Mouse (Mus musculus) CD4-positive helper T cell, adult 2 months (primary cell): Measurements from ENCODE around the gene Igfbp2.

Experiments used
- DNase-seq: peaks from one replicate; pipeline ENCODE4 v3.0.0-alpha.2; 2012; ENCODE audit warnings: low read depth, missing footprints, low spot score

Gene Igfbp2

GRCm38 (mm10) chr1:72823751-72824706, at the start of gene Igfbp2:
Gene Igfbp2, plus strand, starts transcription at chr1:72824503.
- no peak for DNase-seq

GRCm38 (mm10) chr1:72778789-72779188, 45.5 kb upstream of the Igfbp2 start:
- DNase-seq = no peak

GRCm38 (mm10) chr1:72780720-72781119, 43.6 kb upstream of the Igfbp2 start:
- DNase-seq = no peak

GRCm38 (mm10) chr1:72783341-72783740, 41.0 kb upstream of the Igfbp2 start:
- DNase-seq = no peak

- no peak for DNase-seq
These were observed 40.3 kb upstream of the Igfbp2 start for GRCm38 (mm10) chr1:72784018-72784417.

- no peak for DNase-seq
These were observed 33.6 kb upstream of the Igfbp2 start for GRCm38 (mm10) chr1:72790670-72791069.

- no peak for DNase-seq
These were observed 32.6 kb upstream of the Igfbp2 start for GRCm38 (mm10) chr1:72791743-72792142.

- no peak for DNase-seq
These were observed 32.0 kb upstream of the Igfbp2 start for GRCm38 (mm10) chr1:72792262-72792661.

GRCm38 (mm10) chr1:72793230-72793629, 31.1 kb upstream of the Igfbp2 start:
- no peak for DNase-seq

GRCm38 (mm10) chr1:72796128-72796527, 28.2 kb upstream of the Igfbp2 start:
- DNase-seq = no peak

- no peak for DNase-seq
These were observed 27.1 kb upstream of the Igfbp2 start for GRCm38 (mm10) chr1:72797102-72797665.

GRCm38 (mm10) chr1:72798441-72798840, 25.9 kb upstream of the Igfbp2 start:
- DNase-seq = no peak

- DNase-seq = no peak
These were observed 20.3 kb upstream of the Igfbp2 start for GRCm38 (mm10) chr1:72804031-72804430.

GRCm38 (mm10) chr1:72805037-72805436, 19.3 kb upstream of the Igfbp2 start:
- DNase-seq = no peak

- DNase-seq = no peak
These were observed 18.7 kb upstream of the Igfbp2 start for GRCm38 (mm10) chr1:72805476-72806043.

- no peak for DNase-seq
These were observed 18.2 kb upstream of the Igfbp2 start for GRCm38 (mm10) chr1:72806044-72806584.

- no peak for DNase-seq
These were observed 15.0 kb upstream of the Igfbp2 start for GRCm38 (mm10) chr1:72809304-72809703.

- DNase-seq = no peak
These were observed 14.2 kb upstream of the Igfbp2 start for GRCm38 (mm10) chr1:72809951-72810675.

- no peak for DNase-seq
These were observed 13.2 kb upstream of the Igfbp2 start for GRCm38 (mm10) chr1:72811061-72811460.

GRCm38 (mm10) chr1:72813089-72813638, 11.1 kb upstream of the Igfbp2 start:
- no peak for DNase-seq
